Mouse (Mus musculus) kidney, postnatal 4 days (tissue): ENCODE results near the gene Vmn2r65.

Experiments
- DNase-seq, 2 experiments: peaks; one replicate each; pipeline ENCODE4 v3.0.0; 2021; ENCODE audit warnings: mixed read lengths in 2 of 2

Vmn2r65 gene

GRCm38 (mm10) chr7:84964015-84964414, at the start of gene Vmn2r65:
Gene Vmn2r65, minus strand, starts transcription at chr7:84964115.
- DNase-seq, result no peak

DNA sequence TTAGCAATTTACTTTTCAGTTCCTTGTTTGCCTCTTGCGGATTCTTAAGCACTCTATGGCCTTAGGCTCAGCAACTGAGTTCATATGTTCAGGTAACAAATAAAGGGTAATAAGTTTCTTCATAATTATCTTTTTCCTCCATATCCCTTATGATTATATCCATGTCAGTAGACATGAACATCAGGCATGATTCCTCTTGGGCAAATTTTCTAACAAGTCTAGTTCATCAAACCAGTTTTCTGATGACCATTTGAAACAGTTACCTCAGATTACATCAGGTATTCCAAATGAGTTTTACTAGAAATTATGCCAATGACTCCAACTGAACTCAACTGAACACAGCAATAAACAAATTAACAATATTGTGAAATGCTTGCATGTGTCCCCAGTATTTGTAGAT, 48.3 kb upstream of the Vmn2r65 start, which contains the start of gene Vmn2r66:
Vmn2r66 (minus strand) TSS at position 101 of the 400 bp plus-strand sequence.
- DNase-seq, result no peak

DNA sequence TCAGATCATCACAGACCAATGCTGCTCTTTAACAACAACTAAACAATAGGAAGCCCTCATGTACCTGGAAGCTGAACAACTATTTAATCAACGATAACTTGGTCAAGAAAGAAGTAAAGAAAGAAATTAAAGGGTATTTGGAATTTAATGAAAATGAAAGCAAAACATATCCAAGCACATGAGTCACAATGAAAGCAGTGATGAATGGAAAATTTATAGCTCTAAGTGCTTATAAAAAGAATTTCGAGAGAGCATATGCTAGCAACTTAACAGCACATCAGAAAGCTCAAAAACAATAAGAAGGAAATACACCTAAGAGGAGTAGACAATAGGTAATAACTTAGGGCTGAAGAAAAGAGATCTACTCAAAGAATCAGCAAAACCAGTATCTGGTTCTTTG, 32.8 kb upstream of the Vmn2r65 start:
- DNase-seq, result no peak
